Mouse (Mus musculus) left cerebral cortex, postnatal 25 days (tissue): ENCODE measurements around the gene Klf9. TPM values are rescaled to one million over a fixed set of nuclear protein-coding genes. Genes with fewer than 3 reads are reported as not detected.

ENCODE experiments used
- DNase-seq, 2 experiments: peaks; one replicate each; pipeline ENCODE4 v3.0.0; 2022; ENCODE audit warnings: low spot score in 2 of 2, mixed read lengths in 1 of 2
- intact Hi-C: fragments of 180-260 bp; cut with DNase I; formaldehyde crosslinking; loops from one replicate; pipeline ENCODE4 v1.15.1; 2025
- microRNA-seq, 2 experiments: library from miRNA; unstranded; fragments of <30 nt; microRNA quantifications; one replicate each; pipeline ENCODE4 v1.2.0; 2022
- total RNA-seq, 2 experiments: library from RNA; stranded (reverse); gene quantifications; 2 replicates each; pipeline ENCODE4 v1.2.3; 2021

Klf9 gene
- total RNA-seq, 2 experiments from 2014 or later, result 199 to 208 TPM

GRCm38 (mm10) chr19:23193076-23193475 lies 52.0 kb downstream of the Klf9 start:
- intact Hi-C loops, result no loop called here
- DNase-seq, result no peak

DNA sequence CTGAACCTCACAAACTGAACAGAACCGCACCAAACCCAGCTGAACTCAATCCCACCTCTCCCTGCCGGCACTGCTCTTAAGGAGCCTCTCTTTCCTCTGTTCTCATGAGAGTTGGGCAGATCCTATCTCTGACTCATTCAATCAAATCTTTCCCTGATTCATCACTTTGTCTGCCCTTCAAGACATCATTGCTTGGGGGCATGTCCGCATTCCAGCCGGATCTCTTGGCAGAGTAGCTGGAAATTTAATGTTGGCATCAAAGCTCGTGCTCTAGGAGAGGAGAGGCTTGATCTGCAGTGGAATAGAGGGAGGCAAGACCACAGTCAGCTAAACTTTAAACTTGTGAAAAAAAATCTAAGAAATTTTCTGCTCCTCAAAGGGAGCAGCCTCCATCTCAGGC lies 61.1 kb downstream of the Klf9 start:
- intact Hi-C loops, result no loop called here
- DNase-seq, result no peak

GRCm38 (mm10) chr19:23203505-23204053 lies 62.6 kb downstream of the Klf9 start:
- DNase-seq, result no peak
- intact Hi-C loops, result no loop called here

GRCm38 (mm10) chr19:23211325-23211724 lies 70.3 kb downstream of the Klf9 start:
- intact Hi-C loops, result no loop called here
- DNase-seq, result no peak

DNA sequence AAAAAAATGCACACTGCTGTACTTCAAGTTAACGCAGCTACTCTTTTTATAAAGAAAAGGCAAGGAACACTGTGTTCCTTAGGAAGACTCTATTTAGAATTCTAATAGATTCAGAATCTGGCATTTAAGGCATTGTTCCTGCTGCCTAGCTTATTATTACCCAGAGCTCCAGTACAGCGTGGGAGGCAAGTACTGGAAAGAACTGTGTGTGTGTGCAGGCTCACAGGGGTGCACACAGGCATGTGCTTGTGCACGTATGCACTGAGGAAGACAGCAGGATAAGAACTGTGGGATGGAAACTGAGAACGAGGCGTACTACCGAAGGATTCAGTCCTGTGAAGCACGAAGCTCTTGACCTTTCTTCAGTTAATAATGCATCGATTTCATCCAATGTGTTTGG lies 73.3 kb downstream of the Klf9 start:
- intact Hi-C loops, result loop anchor here (1.0 to 2.0 kb wide), 3 partner anchors 68 to 298 kb away; no protein-coding TSS in a partner anchor
- peak; percentile 78 to 90 for DNase-seq

Small RNA genes lying within 50 kb of the gene (microRNA-seq; reads per million reads assigned to microRNA genes)
- gene Mir1192, result 0 reads per million in 2 experiments

Other genes with a start within 250 kb of the Klf9 start
- 10 to 100 TPM; 32.2 to 34.4 TPM for gene Smc5, start 132.7 kb downstream of the Klf9 start, total RNA-seq